22 mouse cellular contexts compared by ENCODE assay signal in the genomic region with DNA sequence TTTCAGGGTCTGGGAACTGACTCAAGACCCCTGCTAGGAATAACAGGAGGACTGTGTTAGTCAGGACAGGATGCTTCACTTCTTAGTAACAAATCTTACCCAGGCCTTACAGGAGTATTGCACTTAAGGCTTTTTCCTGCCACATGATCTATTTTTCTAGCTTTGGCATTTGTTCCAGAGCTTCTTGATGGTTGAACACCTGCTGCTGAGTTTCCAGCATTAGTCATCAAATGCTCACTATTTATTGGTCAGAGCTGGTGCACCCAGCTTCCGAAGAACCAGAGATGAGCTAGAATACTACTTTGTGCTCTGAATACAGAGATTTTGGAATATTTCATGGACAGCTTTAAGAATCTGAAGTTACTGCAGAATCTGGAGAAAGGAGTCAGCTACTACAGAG. TPM values are rescaled to one million over a fixed set of nuclear protein-coding genes. Genes with fewer than 3 reads are reported as not detected.
A peak's percentile ranks its signal among the peaks of the same experiment; 100 is the strongest.
DNase-seq lines count a peak whose midpoint lies in the region; ATAC-seq lines count a peak whose summit lies in the region.
"Had no signal": no experiment of that assay in that cellular context is flagged by ENCODE, and none has a peak within 500 bp of the region (broad histone marks: within the 10 kb centered on the region; RNA-seq: fewer than 3 reads in every experiment).

No protein-coding gene starts in this region.

- no peak overlapping the region for H3K9ac ChIP-seq in forebrain, embryonic 13.5 days
- H3K9ac ChIP-seq: embryonic facial prominence, embryonic 12.5 days had no signal

- DNase-seq in cerebellum, adult 8-10 months = peak; percentile 6
- DNase-seq in cerebellum, postnatal 4 days (ENCODE audit: low spot score in 2 of 2) = no peak
- peak; percentile 6 for DNase-seq in cerebellum, adult 9-11 months
- no peak for DNase-seq in cerebellum, adult 11 months
- DNase-seq in Muller cell, postnatal 12 days (ENCODE audit: inconsistent ontology term) = peak; percentile 2
- DNase-seq in brain, adult 2 months (ENCODE audit: low read depth, low spot score) = peak; percentile 63
- DNase-seq: adrenal gland, adult 2 months; adrenal gland, postnatal 10 days; adrenal gland, postnatal 25 days; gastrocnemius, adult 2 months had no signal

- no peak overlapping the region for H3K4me3 ChIP-seq in forebrain, embryonic 13.5 days
- H3K4me3 ChIP-seq: embryonic facial prominence, embryonic 10.5 days; embryonic facial prominence, embryonic 12.5 days; gastrocnemius, adult 2 months had no signal

- H3K27ac ChIP-seq in forebrain, embryonic 13.5 days = no peak overlapping the region
- H3K27ac ChIP-seq: embryonic facial prominence, embryonic 10.5 days; embryonic facial prominence, embryonic 12.5 days; gastrocnemius, adult 2 months had no signal

- no peaks in the 10 kb centered on the region for H3K27me3 ChIP-seq in forebrain, embryonic 13.5 days
- H3K27me3 ChIP-seq: embryonic facial prominence, embryonic 12.5 days had no signal

- 0 out of 2 replicates have a peak, but pooled peaks cover 5% of the 10 kb centered on the region for H3K9me3 ChIP-seq in forebrain, embryonic 13.5 days (replicated peaks)
- H3K9me3 ChIP-seq: embryonic facial prominence, embryonic 10.5 days had no signal

- ATAC-seq in forebrain, embryonic 13.5 days = no peak
- ATAC-seq: activated CD4-positive, CD25-positive, alpha-beta regulatory T cell, adult 4 months; forebrain, embryonic 14.5 days; forebrain, embryonic 16.5 days; Patski had no signal

- H3K4me2 ChIP-seq in forebrain, embryonic 13.5 days = no peak overlapping the region
- H3K4me2 ChIP-seq: embryonic facial prominence, embryonic 12.5 days had no signal

- H3K36me3 ChIP-seq in forebrain, embryonic 13.5 days (ENCODE audit: poor library complexity, severe bottlenecking) = no peaks in the 10 kb centered on the region
- H3K36me3 ChIP-seq: embryonic facial prominence, embryonic 10.5 days; embryonic facial prominence, embryonic 12.5 days had no signal

- WGBS in forebrain, embryonic 13.5 days = 94% methylated on average over 1 of the region's 1 CpGs

- no peaks in the 10 kb centered on the region for H3K4me1 ChIP-seq in forebrain, embryonic 13.5 days
- H3K4me1 ChIP-seq: embryonic facial prominence, embryonic 10.5 days; embryonic facial prominence, embryonic 12.5 days had no signal

RNA-seq across cellular contexts. Expression of a gene that starts 21.1 kb away (rescaled TPM):
- polyA plus RNA-seq in forebrain, embryonic 13.5 days (2015; fragmentation: Nextera tagmentation; extraction: Ambion mirVana) = not detected in 2 replicates
- polyA plus RNA-seq: activated CD4-positive, CD25-positive, alpha-beta regulatory T cell, adult 4 months; adrenal gland, adult 2 months; C2C12; cortical plate, adult 2 months; embryonic facial prominence, embryonic 10.5 days; embryonic facial prominence, embryonic 12.5 days; embryonic facial prominence, embryonic 14.5 days; forebrain, embryonic 11.5 days; forebrain, embryonic 14.5 days; forebrain, embryonic 16.5 days; frontal cortex, adult 2 months; Patski had no signal

Comparison
In these comparisons a context has a peak if more than half of its experiments do, and no peak if none do; other contexts are left out.
1. DNase-seq: peak in cerebellum, adult 8-10 months (single experiment), cerebellum, adult 9-11 months (single experiment), Muller cell, postnatal 12 days (single experiment) and brain, adult 2 months (single experiment); none in cerebellum, postnatal 4 days (0 of 2) and cerebellum, adult 11 months (single experiment).